ENCODE assay signal across 14 mouse cellular contexts in genomic region chr19:58908018-58908417, GRCm38 (mm10). TPM values are rescaled to one million over a fixed set of nuclear protein-coding genes. Genes with fewer than 3 reads are reported as not detected.
"Had no signal": no experiment of that assay in that cellular context is flagged by ENCODE, and none has a peak within 500 bp of the region (broad histone marks: within the 10 kb centered on the region; RNA-seq: fewer than 3 reads in every experiment).

No protein-coding gene starts in this region.

- H3K4me3 ChIP-seq: intestine, embryonic 15.5 days; layer of hippocampus, adult 2 months; limb, embryonic 13.5 days; myocyte; neural tube, embryonic 13.5 days had no signal

- H3K4me2 ChIP-seq: intestine, embryonic 15.5 days; limb, embryonic 13.5 days; neural tube, embryonic 13.5 days had no signal

- H3K27me3 ChIP-seq: intestine, embryonic 15.5 days had no signal

- H3K9ac ChIP-seq: intestine, embryonic 15.5 days; limb, embryonic 13.5 days; liver, embryonic 14.5 days; neural tube, embryonic 13.5 days had no signal

- H3K9me3 ChIP-seq: intestine, embryonic 15.5 days; limb, embryonic 13.5 days; neural tube, embryonic 13.5 days had no signal

- DNase-seq: kidney, adult 18-20 months; lung, adult 18-20 months; lung, postnatal 10 days; midbrain, embryonic 14.5 days; retina, postnatal 1 day; thymus, postnatal 25 days had no signal

- H3K27ac ChIP-seq: intestine, embryonic 15.5 days; layer of hippocampus, adult 2 months; limb, embryonic 13.5 days; liver, embryonic 14.5 days; neural tube, embryonic 13.5 days had no signal

- H3K36me3 ChIP-seq: intestine, embryonic 15.5 days; limb, embryonic 13.5 days; neural tube, embryonic 13.5 days had no signal

- ATAC-seq: intestine, embryonic 15.5 days had no signal

RNA-seq across cellular contexts. Expression of gene Eno4, which starts 35.2 kb away (rescaled TPM):
- polyA plus RNA-seq: liver, adult 2 months; spleen, adult 2 months had no signal
